Mouse (Mus musculus) neural tube, embryonic 11.5 days (tissue): ENCODE results near the gene Slc22a17. TPM values are rescaled to one million over a fixed set of nuclear protein-coding genes. Genes with fewer than 3 reads are reported as not detected.
A peak's percentile ranks its signal among the peaks of the same experiment; 100 is the strongest.

Experiments used
- ATAC-seq: fragments of 200-750 bp; cut with Nextera tagmentation; 2 replicates; pipeline ENCODE4 v1.8.0; 2017; ENCODE audit warnings: moderate number of reproducible peaks, mild to moderate bottlenecking, moderate TSS enrichment, moderate library complexity; ENCODE audit not compliant: insufficient read depth, low FRiP score, low TSS enrichment
- DNase-seq: peaks from one replicate; pipeline ENCODE4 v3.0.0-alpha.2; 2015; ENCODE audit warnings: low spot score
- H3K27ac ChIP-seq: fragments of 300-500 bp; sonication (generic); 2 replicates; pipeline ENCODE4 v1.5.1; 2014; ENCODE audit warnings: low read depth, mild to moderate bottlenecking, low read length
- H3K27me3 ChIP-seq: fragments of 300-500 bp; sonication (generic); 2 replicates; pipeline ENCODE4 v1.6.1; 2014; ENCODE audit warnings: mild to moderate bottlenecking, low read length, mixed read lengths; ENCODE audit not compliant: control insufficient read depth, insufficient read depth
- H3K36me3 ChIP-seq: fragments of 300-500 bp; sonication (generic); 2 replicates; pipeline ENCODE4 v1.6.1; 2014; ENCODE audit warnings: mild to moderate bottlenecking, low read length, moderate library complexity, mixed read lengths; ENCODE audit not compliant: control insufficient read depth, insufficient read depth
- H3K4me1 ChIP-seq: fragments of 300-500 bp; sonication (generic); 2 replicates; pipeline ENCODE4 v1.6.1; 2014; ENCODE audit warnings: low read length, mixed read lengths; ENCODE audit not compliant: control insufficient read depth, insufficient read depth
- H3K4me2 ChIP-seq: fragments of 300-500 bp; sonication (generic); 2 replicates; pipeline ENCODE4 v1.6.1; 2014; ENCODE audit warnings: low read depth, mild to moderate bottlenecking, moderate library complexity
- H3K4me3 ChIP-seq: fragments of 300-500 bp; sonication (generic); 2 replicates; pipeline ENCODE4 v1.5.1; 2014; ENCODE audit warnings: low read depth, low read length
- H3K9ac ChIP-seq: fragments of 300-500 bp; sonication (generic); 2 replicates; pipeline ENCODE4 v1.6.1; 2014; ENCODE audit warnings: mild to moderate bottlenecking, low read length
- H3K9me3 ChIP-seq: fragments of 300-500 bp; sonication (generic); 2 replicates; pipeline ENCODE4 v1.6.1; 2016; ENCODE audit warnings: low read length; ENCODE audit not compliant: control insufficient read depth
- WGBS: fragments of 180-500 bp; shearing (Covaris S2); extraction: QIAGEN DNeasy Blood & Tissue Kit; methylation state at CpG from one replicate; pipeline ENCODE4 v1.1.7; 2014; 5-methylcytosine and 5-hydroxymethylcytosine counted together
- polyA plus RNA-seq: library from polyadenylated mRNA; unstranded; fragments of >200 nt; fragmentation: Nextera tagmentation; extraction: Ambion mirVana; gene quantifications from 2 replicates; pipeline ENCODE4 v1.2.1, GENCODE M21; 2014

Gene Slc22a17
- polyA plus RNA-seq, 1 experiment from 2014 or later: 45.8 TPM

DNA sequence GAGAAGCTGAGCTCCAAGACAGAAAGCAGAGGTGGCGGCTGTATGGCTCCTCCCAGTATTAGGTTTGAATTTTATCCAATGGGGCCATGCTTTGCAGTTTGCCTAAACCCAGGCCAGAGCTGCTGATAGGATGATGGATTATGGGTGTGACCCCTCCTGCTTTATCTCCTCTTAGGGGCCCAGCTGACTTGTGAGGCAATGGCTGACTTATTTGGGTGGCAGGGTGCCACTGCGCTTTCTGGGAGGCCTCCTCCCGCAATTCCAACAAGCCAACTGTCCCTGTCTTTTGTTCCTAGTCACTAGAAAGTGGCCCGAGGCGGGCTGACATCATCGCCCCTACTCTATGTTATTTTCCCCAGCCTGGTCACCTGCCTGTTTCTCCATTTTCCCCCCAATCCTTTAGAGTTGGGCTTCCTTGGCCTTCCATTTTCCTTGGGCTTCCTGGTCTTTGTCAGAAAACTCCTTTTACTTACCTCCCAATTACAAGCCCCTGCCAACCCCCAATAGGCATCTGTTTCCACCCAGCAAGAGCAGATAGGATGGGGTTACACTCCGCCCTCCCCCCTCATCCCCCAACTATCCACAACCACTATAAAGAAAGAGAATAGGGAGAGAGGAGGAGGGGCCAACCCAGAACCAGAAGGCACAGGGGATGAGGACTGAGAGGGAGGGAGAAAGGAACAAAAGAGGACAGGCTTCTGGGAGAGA lies 11.9 kb upstream of the Slc22a17 start:
- peaks cover 24% of the 10 kb centered on the region for H3K4me1 ChIP-seq
- WGBS: 8% methylated on average over 7 of the region's 7 CpGs
- 0 out of 2 replicates have a peak, but pooled peaks cover 2% of the 10 kb centered on the region for H3K9me3 ChIP-seq
- H3K9ac ChIP-seq: peak overlapping the region; percentile 95
- DNase-seq: peak; percentile 59
- ATAC-seq: peak; percentile 62
- peak overlapping the region; percentile 51 for H3K4me3 ChIP-seq
- H3K27me3 ChIP-seq: no peaks in the 10 kb centered on the region
- peak overlapping the region; percentile 96 for H3K27ac ChIP-seq
- peaks cover 13% of the 10 kb centered on the region for H3K36me3 ChIP-seq
- peak overlapping the region; percentile 95 for H3K4me2 ChIP-seq

DNA sequence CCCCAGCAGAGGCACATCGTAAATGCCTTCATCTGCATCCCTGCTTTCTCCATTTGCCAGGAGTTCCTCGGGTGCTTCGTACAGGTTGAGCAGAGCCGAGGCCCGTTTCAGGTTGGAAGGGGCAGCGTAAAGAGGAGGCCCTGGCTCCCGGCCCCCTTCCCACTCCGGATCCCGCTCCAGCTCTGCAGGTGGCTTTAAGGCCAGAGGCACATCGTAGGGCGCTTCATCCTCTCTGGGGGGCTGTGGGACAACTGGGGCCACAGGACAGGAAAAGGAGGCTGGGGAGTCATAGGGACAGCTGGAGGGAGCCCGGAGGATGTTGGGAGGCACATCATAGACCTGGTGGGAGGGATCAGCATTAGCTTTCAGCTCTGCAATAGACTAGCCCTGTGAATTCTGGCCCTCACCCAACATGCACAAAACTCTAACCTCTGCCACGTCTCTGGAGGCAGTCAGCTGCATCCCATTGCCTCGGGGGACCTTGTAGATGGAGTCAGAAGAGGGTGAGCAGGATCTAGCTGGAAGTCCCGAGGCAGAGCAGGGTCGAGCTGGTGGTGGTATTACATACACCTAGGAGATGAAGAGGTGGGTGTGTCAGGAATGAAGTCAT lies 7.2 kb upstream of the Slc22a17 start:
- H3K36me3 ChIP-seq: peaks cover 23% of the 10 kb centered on the region
- ATAC-seq: no peak

DNA sequence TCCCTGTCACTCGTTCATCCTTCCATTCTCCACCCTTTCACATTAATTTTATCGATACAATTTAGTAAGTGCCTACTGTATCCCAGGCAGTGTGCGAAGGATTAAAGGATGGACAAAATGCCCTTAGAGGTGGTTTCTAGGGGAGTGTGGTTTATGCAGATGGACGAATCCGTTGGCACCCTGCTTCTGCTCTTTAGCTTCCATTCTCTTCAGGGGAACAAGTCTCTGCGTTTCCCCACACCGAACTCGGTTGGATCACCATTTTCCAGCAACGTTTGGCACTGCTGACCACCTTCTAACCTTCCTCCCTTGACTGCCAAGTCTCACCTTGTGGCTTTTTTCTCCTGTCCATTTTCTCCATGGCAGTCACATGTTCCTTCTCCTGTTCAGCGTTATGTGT lies 411 bp upstream of the Slc22a17 start:
- Histone ChIP-seq H3K36me3 (peaks cover 7% of the 10 kb centered on the region; the same call in 1 of the 2 replicates), H3K4me1 (peaks cover 6% of the 10 kb centered on the region), H3K27me3 (no peaks in the 10 kb centered on the region), H3K9me3 (no peaks in the 10 kb centered on the region), H3K9ac (peak overlapping the region; percentile 92), H3K27ac (peak overlapping the region; percentile 54), H3K4me3 (peak overlapping the region; percentile 90), H3K4me2 (peak overlapping the region; percentile 100)
- no peak for DNase-seq
- ATAC-seq: no peak
- WGBS: 17% methylated on average over 10 of the region's 10 CpGs

More for the DNA sequence above, 7.2 kb upstream of the Slc22a17 start:
- WGBS: 96% methylated on average over 16 of the region's 16 CpGs
- 0 out of 2 replicates have a peak, but pooled peaks cover 2% of the 10 kb centered on the region for H3K9me3 ChIP-seq
- no peak overlapping the region for H3K4me2 ChIP-seq
- DNase-seq: no peak
- H3K4me1 ChIP-seq: peaks cover 8% of the 10 kb centered on the region
- no peak overlapping the region for H3K27ac ChIP-seq
- no peak overlapping the region for H3K4me3 ChIP-seq
- no peak overlapping the region for H3K9ac ChIP-seq
- no peaks in the 10 kb centered on the region for H3K27me3 ChIP-seq

DNA sequence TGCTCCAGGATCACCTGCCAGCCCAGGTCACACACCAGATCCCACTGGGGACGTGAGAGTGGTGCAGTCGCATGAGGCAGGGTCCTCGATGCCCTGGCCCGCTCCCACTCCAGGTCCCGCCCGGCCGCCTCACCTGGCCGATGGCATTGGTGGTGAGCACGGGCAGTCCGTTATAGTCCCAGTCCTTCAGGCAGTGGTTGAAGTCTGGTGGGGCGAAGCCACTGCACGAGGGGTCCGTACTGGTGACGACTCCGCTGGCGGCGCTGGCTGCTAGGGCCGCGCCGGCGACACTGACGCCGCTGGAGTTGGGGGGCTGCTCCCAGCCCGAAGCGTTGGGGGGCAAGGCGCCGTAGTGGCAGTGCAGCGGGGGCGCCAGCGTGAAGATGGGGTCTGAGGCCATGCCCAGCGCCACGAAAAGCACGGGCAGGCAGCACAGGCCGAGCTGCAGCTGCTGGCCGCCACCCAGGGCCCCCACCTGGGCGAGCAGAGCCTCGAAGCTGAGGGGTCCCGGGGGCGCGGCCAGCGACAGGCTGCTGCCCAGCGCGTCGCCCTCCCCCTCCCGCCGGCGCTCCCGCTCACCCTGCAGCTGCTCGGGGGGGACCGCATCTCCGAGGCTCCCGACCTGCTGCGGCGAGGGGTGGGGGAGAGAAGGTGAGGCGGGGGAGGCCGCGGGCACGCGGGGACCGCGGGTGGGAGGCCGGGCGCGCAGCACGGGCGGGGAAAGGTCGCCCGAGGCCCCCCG lies 652 bp downstream of the Slc22a17 start:
- Histone ChIP-seq H3K27ac (peak overlapping the region; percentile 54), H3K9ac (peak overlapping the region; percentile 92), H3K36me3 (peaks cover 7% of the 10 kb centered on the region; the same call in 1 of the 2 replicates), H3K9me3 (no peaks in the 10 kb centered on the region), H3K4me1 (peaks cover 6% of the 10 kb centered on the region), H3K4me3 (peak overlapping the region; percentile 90), H3K27me3 (no peaks in the 10 kb centered on the region), H3K4me2 (peak overlapping the region; percentile 100)
- ATAC-seq (peak; percentile 68), DNase-seq (no peak)
- 3% methylated on average over 54 of the region's 69 CpGs for WGBS

DNA sequence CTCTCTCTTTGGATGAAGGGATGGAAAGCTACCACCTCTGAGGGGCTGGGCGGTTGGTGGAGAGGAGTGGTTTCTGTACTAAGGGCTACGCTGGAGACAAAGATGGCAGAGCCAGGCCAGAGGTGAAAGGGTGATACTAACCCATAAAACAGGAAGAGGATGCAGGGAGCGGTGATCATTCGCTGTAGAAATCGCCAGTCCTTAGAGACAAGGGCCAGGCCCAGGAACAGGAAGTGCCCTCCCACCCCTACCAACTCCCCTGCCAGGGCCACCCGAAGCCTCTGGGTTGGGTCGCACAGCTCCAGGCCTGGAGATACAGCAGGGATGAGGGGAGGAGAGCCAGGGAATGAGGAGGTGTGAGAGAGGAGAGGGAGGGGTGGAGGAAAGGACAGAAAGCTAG lies 4.2 kb downstream of the Slc22a17 start:
- 78% methylated on average over 7 of the region's 7 CpGs for WGBS
- Histone ChIP-seq H3K4me3 (no peak overlapping the region), H3K27me3 (no peaks in the 10 kb centered on the region), H3K9me3 (no peaks in the 10 kb centered on the region), H3K9ac (peak overlapping the region; percentile 29; the same call in 1 of the 2 replicates), H3K4me1 (peaks cover 5% of the 10 kb centered on the region), H3K27ac (no peak overlapping the region), H3K4me2 (no peak overlapping the region), H3K36me3 (peaks cover 10% of the 10 kb centered on the region)
- DNase-seq (no peak), ATAC-seq (no peak)

DNA sequence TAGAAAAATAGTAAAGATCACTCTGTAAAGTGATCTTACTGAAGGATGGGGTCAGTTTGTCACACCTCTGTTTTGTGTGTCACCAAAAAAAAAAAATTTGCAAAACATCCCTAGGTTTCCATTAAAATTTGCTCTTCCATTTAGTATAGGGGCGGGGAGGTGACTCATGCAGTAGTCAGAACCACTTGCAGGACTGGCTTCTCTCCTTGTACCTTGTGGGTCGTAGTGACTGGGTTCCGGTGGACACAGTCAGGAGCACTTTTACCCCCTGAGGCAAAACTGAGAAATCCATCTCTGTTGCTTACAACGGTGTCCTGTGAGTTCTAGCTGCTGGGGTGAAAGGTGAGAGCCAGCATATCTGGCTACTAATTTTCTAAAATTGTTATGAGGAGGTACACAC lies 9.3 kb downstream of the Slc22a17 start:
- no peak overlapping the region for H3K4me3 ChIP-seq
- H3K27me3 ChIP-seq: no peaks in the 10 kb centered on the region
- WGBS: 98% methylated on average over 4 of the region's 4 CpGs
- no peaks in the 10 kb centered on the region for H3K9me3 ChIP-seq
- no peak overlapping the region for H3K9ac ChIP-seq
- ATAC-seq (no peak), DNase-seq (no peak)
- peaks cover 8% of the 10 kb centered on the region for H3K36me3 ChIP-seq
- no peak overlapping the region for H3K27ac ChIP-seq
- H3K4me2 ChIP-seq: no peak overlapping the region
- H3K4me1 ChIP-seq: no peaks in the 10 kb centered on the region

DNA sequence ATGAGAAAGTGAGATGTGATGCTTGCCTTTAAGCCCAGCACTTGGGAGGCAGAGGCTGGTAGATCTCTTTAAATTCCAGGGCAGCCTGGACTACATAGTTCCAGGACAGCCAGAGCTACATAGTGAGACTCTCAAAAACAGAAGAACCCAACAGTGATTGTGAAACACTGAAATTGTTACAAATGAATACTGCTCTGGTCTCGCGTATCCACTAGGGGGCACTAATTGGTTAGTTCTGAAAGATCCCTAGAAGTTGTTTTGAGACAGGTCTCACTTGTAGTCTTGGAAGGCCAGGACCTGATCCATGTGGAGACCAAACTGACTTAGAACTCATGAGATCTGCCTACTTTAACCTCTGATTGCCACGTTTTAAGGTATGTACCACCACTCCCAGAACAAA lies 12.5 kb downstream of the Slc22a17 start:
- Histone ChIP-seq H3K9me3 (no peaks in the 10 kb centered on the region), H3K9ac (no peak overlapping the region), H3K4me3 (no peak overlapping the region), H3K27me3 (no peaks in the 10 kb centered on the region), H3K36me3 (peaks cover 11% of the 10 kb centered on the region), H3K27ac (no peak overlapping the region), H3K4me1 (peaks cover 2% of the 10 kb centered on the region; the same call in 1 of the 2 replicates), H3K4me2 (no peak overlapping the region)
- ATAC-seq: peak; percentile 33; the same call in 1 of the 2 replicates
- WGBS: 0% methylated on average over 3 of the region's 3 CpGs
- peak; percentile 66 for DNase-seq

DNA sequence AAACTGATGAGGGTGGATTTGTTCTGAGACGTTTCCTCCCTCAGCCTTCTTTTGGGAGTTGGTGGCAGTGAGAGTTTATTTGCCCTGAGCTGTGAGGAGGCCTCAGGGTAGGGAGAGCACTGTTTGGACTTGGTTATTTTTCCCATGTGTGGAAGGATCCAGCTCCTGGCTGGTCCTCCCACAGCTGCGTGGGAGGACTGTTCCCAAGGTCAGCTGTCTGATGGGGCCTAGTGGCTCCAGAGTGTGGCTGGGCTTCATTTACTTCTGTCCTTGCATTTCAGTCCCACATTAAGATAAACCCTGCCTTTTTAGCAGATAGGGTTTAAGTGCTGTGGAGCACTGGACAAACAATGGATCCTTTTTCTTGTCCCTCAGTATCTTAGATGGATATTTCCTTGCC lies 15.5 kb downstream of the Slc22a17 start:
- H3K27ac ChIP-seq: no peak overlapping the region
- H3K36me3 ChIP-seq: peaks cover 11% of the 10 kb centered on the region
- H3K4me2 ChIP-seq: no peak overlapping the region
- no peak overlapping the region for H3K4me3 ChIP-seq
- no peak for DNase-seq
- no peaks in the 10 kb centered on the region for H3K9me3 ChIP-seq
- 74% methylated on average over 2 of the region's 2 CpGs for WGBS
- no peaks in the 10 kb centered on the region for H3K27me3 ChIP-seq
- peaks cover 8% of the 10 kb centered on the region; the same call in 1 of the 2 replicates for H3K4me1 ChIP-seq
- no peak overlapping the region for H3K9ac ChIP-seq
- ATAC-seq: no peak
